Mouse (Mus musculus): ENCODE measurements around the gene Wipf1. TPM values are rescaled to one million over a fixed set of nuclear protein-coding genes. Genes with fewer than 3 reads are reported as not detected.

The Wipf1 gene
- polyA plus RNA-seq, 1 experiment = 13.7 TPM

GRCm38 (mm10) chr2:73387806-73388205 lies 141.7 kb downstream of the Wipf1 start:
- no peak overlapping the region for H3ac ChIP-seq (ENCODE audit: control insufficient read depth, insufficient read length)
- TF ChIP-seq MYOD1 (IDR thresholded peaks at IDR 0.05; ENCODE audit: control insufficient read depth in 1 of 3, insufficient read length in 2 of 3, low read depth in 2 of 3) (no peak), REST (IDR thresholded peaks at IDR 0.05; ENCODE audit: insufficient read depth, insufficient read length) (no peak), POLR2A (IDR thresholded peaks at IDR 0.05; ENCODE audit: insufficient read length, low read depth) (no peak), CEBPB (IDR thresholded peaks at IDR 0.05; ENCODE audit: insufficient read depth, poor library complexity, severe bottlenecking) (no peak), TCF12 (IDR thresholded peaks at IDR 0.05; ENCODE audit: insufficient read depth, poor library complexity, severe bottlenecking) (no peak), POLR2AphosphoS2 (IDR thresholded peaks at IDR 0.05; ENCODE audit: insufficient read length, low read depth) (no peak), TCF3 (IDR thresholded peaks at IDR 0.05; ENCODE audit: insufficient read length, low read depth) (no peak), USF1 (IDR thresholded peaks at IDR 0.05; ENCODE audit: low read depth) (no peak), SRF (IDR thresholded peaks at IDR 0.05; ENCODE audit: control insufficient read depth, insufficient read length, low read depth) (no peak), MYOG (IDR thresholded peaks at IDR 0.05; ENCODE audit: control insufficient read depth in 1 of 3, insufficient read depth in 1 of 3, insufficient read length in 2 of 3, low read depth in 2 of 3) (no peak), E2F4 (IDR thresholded peaks at IDR 0.05; ENCODE audit: insufficient read depth) (no peak), MAX (IDR thresholded peaks at IDR 0.05; ENCODE audit: low read depth) (no peak)
- H3K4me2 ChIP-seq (ENCODE audit: low read depth) = peak overlapping the region; percentile 1
- no peaks in the 10 kb centered on the region for H3K36me3 ChIP-seq (ENCODE audit: control insufficient read depth, insufficient read depth)
- no peak overlapping the region for H3K4me3 ChIP-seq
- no peaks in the 10 kb centered on the region for H3K79me2 ChIP-seq (ENCODE audit: control insufficient read depth, insufficient read depth)
- no peaks in the 10 kb centered on the region for H3K27me3 ChIP-seq (ENCODE audit: control insufficient read depth, insufficient read depth, insufficient read length)

DNA sequence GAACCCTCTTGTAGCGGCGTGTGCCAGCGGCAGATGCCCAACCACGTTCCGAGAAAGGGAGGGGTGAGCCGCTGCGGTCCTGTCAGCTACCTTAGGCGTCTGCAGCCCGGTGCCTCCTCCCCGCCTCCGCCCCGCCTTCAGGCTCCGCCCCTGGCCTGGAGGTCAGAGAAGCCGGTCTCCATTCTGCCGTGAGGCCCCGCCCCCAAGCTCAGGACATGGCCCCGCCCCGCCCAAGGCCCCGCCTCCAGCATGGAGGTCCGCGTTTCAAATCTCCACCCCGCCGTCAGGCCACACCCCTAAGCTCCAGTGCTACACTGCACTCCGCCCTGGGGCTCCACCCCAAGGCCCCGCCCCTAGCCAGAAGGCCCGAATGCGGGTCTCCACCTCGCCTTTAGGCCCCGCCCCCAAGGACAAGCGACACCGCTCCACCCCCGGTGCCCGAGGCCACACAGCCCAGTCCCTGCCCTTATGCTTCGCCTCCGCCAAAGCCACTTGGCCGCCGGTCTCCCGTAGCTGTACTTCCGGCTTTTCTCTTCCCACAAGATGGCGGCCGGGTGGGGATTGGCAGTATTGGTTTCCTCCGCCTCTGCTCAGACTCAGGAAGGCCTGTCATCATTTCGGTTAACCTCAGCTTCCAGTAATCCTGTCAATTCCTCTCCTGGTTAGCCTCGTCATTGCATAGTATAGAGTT lies 143.0 kb downstream of the Wipf1 start, which contains the start of gene Gpr155:
Gene Gpr155, minus strand, starts transcription at position 217 of the 691 bp plus-strand sequence.
- H3K36me3 ChIP-seq (ENCODE audit: control insufficient read depth, insufficient read depth) = no peaks in the 10 kb centered on the region
- H3K79me2 ChIP-seq (ENCODE audit: control insufficient read depth, insufficient read depth) = no peaks in the 10 kb centered on the region
- peak within 1 kb of the TSS; percentile 7 for H3ac ChIP-seq (ENCODE audit: control insufficient read depth, insufficient read length)
- peak within 1 kb of the TSS; percentile 31 for H3K4me3 ChIP-seq
- H3K27me3 ChIP-seq (ENCODE audit: control insufficient read depth, insufficient read depth, insufficient read length) = no peaks in the 10 kb centered on the region
- TF ChIP-seq POLR2A (IDR thresholded peaks at IDR 0.05; ENCODE audit: insufficient read length, low read depth) (peak; percentile 81), POLR2AphosphoS2 (IDR thresholded peaks at IDR 0.05; ENCODE audit: insufficient read length, low read depth) (peak; percentile 84), MYOG (IDR thresholded peaks at IDR 0.05; ENCODE audit: control insufficient read depth in 1 of 3, insufficient read depth in 1 of 3, insufficient read length in 2 of 3, low read depth in 2 of 3) (peak in 1 of 3 experiments; percentile 15), SRF (IDR thresholded peaks at IDR 0.05; ENCODE audit: control insufficient read depth, insufficient read length, low read depth) (no peak), REST (IDR thresholded peaks at IDR 0.05; ENCODE audit: insufficient read depth, insufficient read length) (no peak)
- peak within 1 kb of the TSS; percentile 98 for H3K4me2 ChIP-seq (ENCODE audit: low read depth)

GRCm38 (mm10) chr2:73385641-73386355 lies 143.7 kb downstream of the Wipf1 start:
- Histone ChIP-seq H3K27me3 (ENCODE audit: control insufficient read depth, insufficient read depth, insufficient read length) (no peaks in the 10 kb centered on the region), H3ac (ENCODE audit: control insufficient read depth, insufficient read length) (peak overlapping the region; percentile 7)

DNA sequence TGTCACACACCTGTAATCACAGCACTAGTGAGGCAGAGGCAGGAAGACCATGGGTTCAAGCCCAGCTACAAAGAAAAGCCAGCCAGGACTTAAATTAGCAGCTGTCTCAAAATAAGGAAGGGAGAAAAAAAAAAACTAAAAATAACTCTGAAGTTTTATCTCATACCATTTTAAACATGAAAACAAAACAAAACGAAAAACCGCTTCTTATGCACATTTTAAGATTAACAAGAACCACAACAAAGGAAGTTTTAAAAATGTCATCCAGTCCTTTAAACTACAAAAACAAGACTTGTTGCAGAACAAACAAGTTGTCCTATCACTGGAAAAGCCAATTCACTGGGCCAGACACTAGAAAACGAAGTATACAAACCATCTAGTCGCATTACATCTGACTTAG lies 144.4 kb downstream of the Wipf1 start:
- H3K36me3 ChIP-seq (ENCODE audit: control insufficient read depth, insufficient read depth) = no peaks in the 10 kb centered on the region
- peak overlapping the region; percentile 31 for H3K4me3 ChIP-seq
- H3K4me2 ChIP-seq (ENCODE audit: low read depth) = peak overlapping the region; percentile 98
- H3K79me2 ChIP-seq (ENCODE audit: control insufficient read depth, insufficient read depth) = no peaks in the 10 kb centered on the region
- H3K27me3 ChIP-seq (ENCODE audit: control insufficient read depth, insufficient read depth, insufficient read length) = no peaks in the 10 kb centered on the region
- TF ChIP-seq SRF (IDR thresholded peaks at IDR 0.05; ENCODE audit: control insufficient read depth, insufficient read length, low read depth) (no peak), TCF3 (IDR thresholded peaks at IDR 0.05; ENCODE audit: insufficient read length, low read depth) (no peak), REST (IDR thresholded peaks at IDR 0.05; ENCODE audit: insufficient read depth, insufficient read length) (no peak), USF1 (IDR thresholded peaks at IDR 0.05; ENCODE audit: low read depth) (no peak), TCF12 (IDR thresholded peaks at IDR 0.05; ENCODE audit: insufficient read depth, poor library complexity, severe bottlenecking) (no peak), E2F4 (IDR thresholded peaks at IDR 0.05; ENCODE audit: insufficient read depth) (no peak), MAX (IDR thresholded peaks at IDR 0.05; ENCODE audit: low read depth) (no peak), POLR2AphosphoS2 (IDR thresholded peaks at IDR 0.05; ENCODE audit: insufficient read length, low read depth) (no peak), POLR2A (IDR thresholded peaks at IDR 0.05; ENCODE audit: insufficient read length, low read depth) (no peak), MYOG (IDR thresholded peaks at IDR 0.05; ENCODE audit: control insufficient read depth in 1 of 3, insufficient read depth in 1 of 3, insufficient read length in 2 of 3, low read depth in 2 of 3) (no peak), CEBPB (IDR thresholded peaks at IDR 0.05; ENCODE audit: insufficient read depth, poor library complexity, severe bottlenecking) (no peak), MYOD1 (IDR thresholded peaks at IDR 0.05; ENCODE audit: control insufficient read depth in 1 of 3, insufficient read length in 2 of 3, low read depth in 2 of 3) (no peak)
- H3ac ChIP-seq (ENCODE audit: control insufficient read depth, insufficient read length) = no peak overlapping the region

More at GRCm38 (mm10) chr2:73385641-73386355, 143.7 kb downstream of the Wipf1 start:
- no peaks in the 10 kb centered on the region for H3K79me2 ChIP-seq (ENCODE audit: control insufficient read depth, insufficient read depth)
- TF ChIP-seq MAX (IDR thresholded peaks at IDR 0.05; ENCODE audit: low read depth) (no peak), E2F4 (IDR thresholded peaks at IDR 0.05; ENCODE audit: insufficient read depth) (no peak), POLR2A (IDR thresholded peaks at IDR 0.05; ENCODE audit: insufficient read length, low read depth) (no peak), REST (IDR thresholded peaks at IDR 0.05; ENCODE audit: insufficient read depth, insufficient read length) (no peak)
- H3K4me2 ChIP-seq (ENCODE audit: low read depth) = peak overlapping the region; percentile 98
- no peaks in the 10 kb centered on the region for H3K36me3 ChIP-seq (ENCODE audit: control insufficient read depth, insufficient read depth)
- H3K4me3 ChIP-seq = peak overlapping the region; percentile 31
